Comparison of ENCODE assay signal across 30 mouse cellular contexts in genomic region chr6:115489831-115490230, GRCm38 (mm10).
"Had no signal": no experiment of that assay in that cellular context is flagged by ENCODE, and none has a peak within 500 bp of the region (broad histone marks: within the 10 kb centered on the region; RNA-seq: fewer than 3 reads in every experiment).

No protein-coding gene starts in this region.

- H3K4me1 ChIP-seq: limb, embryonic 12.5 days; limb, embryonic 13.5 days; limb, embryonic 15.5 days; liver, embryonic 12.5 days; liver, embryonic 13.5 days; liver, embryonic 15.5 days; midbrain, embryonic 10.5 days; midbrain, embryonic 12.5 days; midbrain, embryonic 13.5 days; midbrain, embryonic 15.5 days had no signal

- H3K9ac ChIP-seq: limb, embryonic 12.5 days; limb, embryonic 13.5 days; limb, embryonic 15.5 days; liver, embryonic 12.5 days; liver, embryonic 13.5 days; liver, embryonic 14.5 days; liver, embryonic 15.5 days; liver, postnatal 0 days; lung, embryonic 14.5 days; lung, embryonic 15.5 days; midbrain, embryonic 12.5 days; midbrain, embryonic 13.5 days; midbrain, embryonic 15.5 days had no signal

- H3K36me3 ChIP-seq: limb, embryonic 10.5 days; limb, embryonic 12.5 days; limb, embryonic 13.5 days; limb, embryonic 15.5 days; liver, embryonic 12.5 days; liver, embryonic 13.5 days; liver, embryonic 15.5 days; lung, embryonic 15.5 days; midbrain, embryonic 10.5 days; midbrain, embryonic 12.5 days; midbrain, embryonic 13.5 days; midbrain, embryonic 15.5 days had no signal

- H3K27me3 ChIP-seq: limb, embryonic 12.5 days; limb, embryonic 13.5 days; limb, embryonic 15.5 days; liver, embryonic 13.5 days; liver, embryonic 15.5 days; lung, embryonic 15.5 days; megakaryocyte, embryonic 14.5 days had no signal

- DNase-seq: left cerebral cortex, postnatal 4 days; liver; liver, embryonic 13.5 days; liver, postnatal 0 days; lung, adult 18-20 months; lung, adult 2 months; lung, embryonic 14.5 days; lung, postnatal 10 days; lung, postnatal 14 days; lung, postnatal 36 days; lung, postnatal 4 days; midbrain, embryonic 14.5 days had no signal

- ATAC-seq: liver, embryonic 12.5 days; liver, postnatal 0 days; lung, postnatal 0 days; midbrain, embryonic 13.5 days; midbrain, embryonic 15.5 days; midbrain, embryonic 16.5 days had no signal

- H3K4me3 ChIP-seq: limb, embryonic 10.5 days; limb, embryonic 12.5 days; limb, embryonic 13.5 days; limb, embryonic 15.5 days; liver, embryonic 12.5 days; liver, embryonic 13.5 days; liver, embryonic 15.5 days; lung, embryonic 15.5 days; megakaryocyte, embryonic 14.5 days; midbrain, embryonic 10.5 days; midbrain, embryonic 12.5 days; midbrain, embryonic 13.5 days; midbrain, embryonic 15.5 days; myocyte had no signal

- H3K4me2 ChIP-seq: limb, embryonic 12.5 days; limb, embryonic 13.5 days; limb, embryonic 15.5 days; liver, embryonic 11.5 days; liver, embryonic 12.5 days; liver, embryonic 13.5 days; liver, embryonic 15.5 days; lung, embryonic 14.5 days; lung, embryonic 15.5 days; midbrain, embryonic 11.5 days; midbrain, embryonic 12.5 days; midbrain, embryonic 13.5 days; midbrain, embryonic 15.5 days had no signal

- H3K9me3 ChIP-seq: limb, embryonic 10.5 days; limb, embryonic 12.5 days; limb, embryonic 13.5 days; limb, embryonic 15.5 days; liver, embryonic 12.5 days; liver, embryonic 13.5 days; liver, embryonic 15.5 days; lung, embryonic 15.5 days; megakaryocyte, embryonic 14.5 days; midbrain, embryonic 10.5 days; midbrain, embryonic 12.5 days; midbrain, embryonic 13.5 days; midbrain, embryonic 15.5 days had no signal

- H3K27ac ChIP-seq: limb, embryonic 10.5 days; limb, embryonic 12.5 days; limb, embryonic 13.5 days; limb, embryonic 15.5 days; liver, embryonic 12.5 days; liver, embryonic 13.5 days; liver, embryonic 14.5 days; liver, embryonic 15.5 days; lung, embryonic 15.5 days; midbrain, embryonic 10.5 days; midbrain, embryonic 12.5 days; midbrain, embryonic 13.5 days; midbrain, embryonic 15.5 days had no signal
